ENCODE assay signal across 19 mouse cellular contexts in the genomic region with DNA sequence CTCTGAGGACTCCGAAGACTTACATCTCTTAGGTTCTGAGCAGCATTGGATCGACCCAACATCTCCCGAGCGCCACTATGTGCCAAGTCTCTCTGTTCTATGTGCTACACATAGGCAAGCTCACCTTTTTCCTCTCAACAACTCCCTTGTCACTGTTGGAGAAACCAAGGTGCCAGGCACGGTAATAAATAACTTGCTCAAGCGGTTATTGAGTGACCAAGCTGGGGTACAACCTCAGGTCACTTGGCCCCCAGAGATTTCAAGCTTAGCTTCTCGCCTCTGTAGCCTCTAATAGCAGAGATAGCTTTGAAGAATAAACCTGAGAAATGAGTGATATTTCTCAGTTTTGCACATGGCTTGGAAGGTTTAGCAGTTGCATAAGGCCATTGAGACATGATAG. TPM values are rescaled to one million over a fixed set of nuclear protein-coding genes. Genes with fewer than 3 reads are reported as not detected.
A peak's percentile ranks its signal among the peaks of the same experiment; 100 is the strongest.
DNase-seq lines count a peak whose midpoint lies in the region; ATAC-seq and TF ChIP-seq lines count a peak whose summit lies in the region.
"Had no signal": no experiment of that assay in that cellular context is flagged by ENCODE, and none has a peak within 500 bp of the region (broad histone marks: within the 10 kb centered on the region; RNA-seq: fewer than 3 reads in every experiment).

No protein-coding gene starts in this region.

- no peak for TF ChIP-seq CTCF in kidney, adult 2 months (conservative IDR thresholded peaks at IDR 0.05; ENCODE audit: insufficient read depth, insufficient read length, low read depth, low read length)

- peak; percentile 51 for DNase-seq in kidney, adult 2 months
- DNase-seq in kidney, postnatal 10 days = no peak
- peak; percentile 45 for DNase-seq in kidney, adult 9 months
- DNase-seq in kidney, postnatal 14 days = no peak
- peak; percentile 56 for DNase-seq in midbrain, embryonic 11.5 days (ENCODE audit: low spot score, missing footprints)
- no peak for DNase-seq in midbrain, embryonic 14.5 days
- DNase-seq: adrenal gland, adult 8-10 months; adrenal gland, postnatal 10 days; adrenal gland, postnatal 14 days; adrenal gland, postnatal 25 days; adrenal gland, postnatal 36 days; B cell, adult 2 months; cerebellum, adult 11 months; cerebellum, adult 11-12 months; cerebellum, adult 18-20 months had no signal

- no peaks in the 10 kb centered on the region for H3K27me3 ChIP-seq in kidney, adult 2 months (replicated peaks; ENCODE audit: control insufficient read depth, insufficient read depth, low read length)
- no peaks in the 10 kb centered on the region for H3K27me3 ChIP-seq in midbrain, embryonic 11.5 days (ENCODE audit: control insufficient read depth, insufficient read depth, low read length)
- H3K27me3 ChIP-seq in midbrain, embryonic 14.5 days (ENCODE audit: control insufficient read depth, insufficient read depth, low read length) = no peaks in the 10 kb centered on the region
- H3K27me3 ChIP-seq: Patski had no signal

- no peak overlapping the region for H3K27ac ChIP-seq in kidney, adult 2 months (ENCODE audit: insufficient read depth, low read depth, low read length)
- no peak overlapping the region for H3K27ac ChIP-seq in midbrain, embryonic 11.5 days (ENCODE audit: low read depth, low read length)
- H3K27ac ChIP-seq in midbrain, embryonic 14.5 days (replicated peaks; ENCODE audit: low read depth, low read length) = no peak overlapping the region

- H3K9me3 ChIP-seq in midbrain, embryonic 11.5 days (ENCODE audit: control insufficient read depth, low read length) = no peaks in the 10 kb centered on the region
- H3K9me3 ChIP-seq in midbrain, embryonic 14.5 days (ENCODE audit: control insufficient read depth, low read length) = no peaks in the 10 kb centered on the region
- H3K9me3 ChIP-seq: G1E had no signal

- no peak for TF ChIP-seq POLR2A in kidney, adult 2 months (IDR thresholded peaks at IDR 0.05; ENCODE audit: low read depth, low read length)

- ATAC-seq in midbrain, embryonic 11.5 days (ENCODE audit: low FRiP score) = no peak
- ATAC-seq in midbrain, embryonic 14.5 days (ENCODE audit: low FRiP score, low TSS enrichment) = no peak
- ATAC-seq: activated CD4-positive, CD25-positive, alpha-beta regulatory T cell, adult 4 months; CD4-positive, CD25-positive, alpha-beta regulatory T cell, adult 4 months; Patski had no signal

- H3K9ac ChIP-seq in midbrain, embryonic 11.5 days (ENCODE audit: low read length) = no peak overlapping the region
- no peak overlapping the region for H3K9ac ChIP-seq in midbrain, embryonic 14.5 days (replicated peaks; ENCODE audit: low read length)

- H3K4me2 ChIP-seq in midbrain, embryonic 11.5 days = no peak overlapping the region
- no peak overlapping the region for H3K4me2 ChIP-seq in midbrain, embryonic 14.5 days (ENCODE audit: low read length)

- H3K4me1 ChIP-seq in kidney, adult 2 months (ENCODE audit: control insufficient read depth, insufficient read depth, low read length) = peaks cover 3% of the 10 kb centered on the region; the same call in 1 of the 2 replicates
- peaks cover 4% of the 10 kb centered on the region for H3K4me1 ChIP-seq in midbrain, embryonic 11.5 days (ENCODE audit: control insufficient read depth, insufficient read depth, low read length)
- peaks cover 7% of the 10 kb centered on the region; the same call in 1 of the 2 replicates for H3K4me1 ChIP-seq in midbrain, embryonic 14.5 days (ENCODE audit: control insufficient read depth, insufficient read depth, low read length)

- WGBS in kidney, adult 2 months = 72% methylated on average over 7 of the region's 7 CpGs
- WGBS in midbrain, embryonic 11.5 days = 93% methylated on average over 7 of the region's 7 CpGs
- WGBS in midbrain, embryonic 14.5 days = 93% methylated on average over 7 of the region's 7 CpGs

- H3K4me3 ChIP-seq in kidney, adult 2 months (ENCODE audit: insufficient read depth, low read depth, low read length) = no peak overlapping the region
- no peak overlapping the region for H3K4me3 ChIP-seq in midbrain, embryonic 11.5 days (ENCODE audit: low read depth, low read length)
- H3K4me3 ChIP-seq in midbrain, embryonic 14.5 days (replicated peaks; ENCODE audit: low read depth, low read length) = no peak overlapping the region

- H3K36me3 ChIP-seq in kidney, adult 2 months (ENCODE audit: control insufficient read depth, insufficient read depth, low read length) = no peaks in the 10 kb centered on the region
- no peaks in the 10 kb centered on the region for H3K36me3 ChIP-seq in midbrain, embryonic 11.5 days (ENCODE audit: control insufficient read depth, insufficient read depth, low read length)
- H3K36me3 ChIP-seq in midbrain, embryonic 14.5 days (ENCODE audit: control insufficient read depth, insufficient read depth, low read length) = peaks cover 9% of the 10 kb centered on the region

RNA-seq across cellular contexts. Expression of a gene that starts 4.6 kb away (rescaled TPM):
- polyA plus RNA-seq in kidney, adult 2 months (2012; rRNA removed) = 14.2 and 28.7 TPM in 2 replicates
- polyA plus RNA-seq in midbrain, embryonic 11.5 days (2014; fragmentation: Nextera tagmentation; extraction: Ambion mirVana) = 6.5 and 7.2 TPM in 2 replicates
- 31.5 and 41.0 TPM in 2 replicates for polyA plus RNA-seq in midbrain, embryonic 14.5 days (2014; fragmentation: Nextera tagmentation; extraction: Ambion mirVana)
- polyA plus RNA-seq: CD4-positive, CD25-positive, alpha-beta regulatory T cell, adult 4 months; G1E had no signal

RNA-seq across cellular contexts. Expression of a gene that starts 20.2 kb away (rescaled TPM):
- polyA plus RNA-seq in kidney, adult 2 months (2012; rRNA removed) = 15.5 and 21.0 TPM in 2 replicates
- polyA plus RNA-seq in midbrain, embryonic 11.5 days (2014; fragmentation: Nextera tagmentation; extraction: Ambion mirVana) = 12.3 and 15.7 TPM in 2 replicates
- 15.7 and 21.0 TPM in 2 replicates for polyA plus RNA-seq in midbrain, embryonic 14.5 days (2014; fragmentation: Nextera tagmentation; extraction: Ambion mirVana)

RNA-seq across cellular contexts. Expression of a gene that starts 34.6 kb away (rescaled TPM):
- 3.9 and 6.5 TPM in 2 replicates for polyA plus RNA-seq in kidney, adult 2 months (2012; rRNA removed)
- 1.3 and 1.6 TPM in 2 replicates for polyA plus RNA-seq in midbrain, embryonic 11.5 days (2014; fragmentation: Nextera tagmentation; extraction: Ambion mirVana)
- 9.3 and 16.8 TPM in 2 replicates for polyA plus RNA-seq in midbrain, embryonic 14.5 days (2014; fragmentation: Nextera tagmentation; extraction: Ambion mirVana)
- polyA plus RNA-seq: activated CD4-positive, CD25-positive, alpha-beta regulatory T cell, adult 4 months; CD4-positive, CD25-positive, alpha-beta regulatory T cell, adult 4 months; G1E had no signal

RNA-seq across cellular contexts. Expression of a gene that starts 35.2 kb away (rescaled TPM):
- 6.4 and 8.9 TPM in 2 replicates for polyA plus RNA-seq in kidney, adult 2 months (2012; rRNA removed)
- polyA plus RNA-seq in midbrain, embryonic 11.5 days (2014; fragmentation: Nextera tagmentation; extraction: Ambion mirVana) = 31.0 and 33.2 TPM in 2 replicates
- 22.0 and 24.1 TPM in 2 replicates for polyA plus RNA-seq in midbrain, embryonic 14.5 days (2014; fragmentation: Nextera tagmentation; extraction: Ambion mirVana)
- polyA plus RNA-seq: activated CD4-positive, CD25-positive, alpha-beta regulatory T cell, adult 4 months; CD4-positive, CD25-positive, alpha-beta regulatory T cell, adult 4 months; G1E had no signal

Comparison
In these comparisons a context has a peak if more than half of its experiments do, and no peak if none do; other contexts are left out.
1. DNase-seq: peak in kidney, adult 2 months (single experiment), kidney, adult 9 months (single experiment) and midbrain, embryonic 11.5 days (single experiment); none in kidney, postnatal 10 days (single experiment), kidney, postnatal 14 days (single experiment) and midbrain, embryonic 14.5 days (single experiment).